Mouse (Mus musculus): Measurements from ENCODE around the gene Pcf11.

Pcf11 gene

DNA sequence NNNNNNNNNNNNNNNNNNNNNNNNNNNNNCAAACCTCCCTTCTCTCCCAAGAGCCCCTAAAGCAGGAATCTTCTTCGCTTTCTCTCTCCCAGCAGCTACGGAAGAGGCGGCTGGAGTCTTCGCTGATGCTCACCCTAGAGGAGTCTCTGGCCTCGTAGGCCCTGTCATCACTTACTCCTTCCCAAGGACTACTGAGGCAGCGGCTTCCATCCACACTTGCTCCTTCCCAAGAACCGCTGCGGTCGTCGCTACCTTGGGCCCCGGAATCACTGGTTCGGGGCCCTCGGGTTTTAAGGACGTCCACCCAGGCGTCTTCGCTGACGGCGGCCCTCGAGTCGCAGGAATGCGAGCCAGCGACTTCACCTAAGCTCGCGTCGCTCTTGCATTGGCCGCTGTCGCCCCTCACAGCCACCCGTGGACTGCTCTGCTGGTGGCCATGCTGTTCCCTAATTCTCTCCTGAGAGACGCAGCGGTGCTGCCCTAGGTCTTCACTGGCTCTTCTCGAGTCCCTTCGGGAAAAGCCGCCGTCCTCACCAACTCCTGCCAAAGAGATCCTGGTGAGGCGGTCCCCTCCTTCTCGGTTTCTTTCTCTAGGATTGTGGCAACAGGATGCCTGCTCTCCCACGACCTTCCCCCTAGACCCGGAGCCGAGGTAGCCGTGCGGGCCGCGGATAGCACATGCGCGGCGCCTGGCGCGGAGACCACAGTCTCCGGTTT lies 33.3 kb downstream of the Pcf11 start:
- DNase-seq = no peak

DNA sequence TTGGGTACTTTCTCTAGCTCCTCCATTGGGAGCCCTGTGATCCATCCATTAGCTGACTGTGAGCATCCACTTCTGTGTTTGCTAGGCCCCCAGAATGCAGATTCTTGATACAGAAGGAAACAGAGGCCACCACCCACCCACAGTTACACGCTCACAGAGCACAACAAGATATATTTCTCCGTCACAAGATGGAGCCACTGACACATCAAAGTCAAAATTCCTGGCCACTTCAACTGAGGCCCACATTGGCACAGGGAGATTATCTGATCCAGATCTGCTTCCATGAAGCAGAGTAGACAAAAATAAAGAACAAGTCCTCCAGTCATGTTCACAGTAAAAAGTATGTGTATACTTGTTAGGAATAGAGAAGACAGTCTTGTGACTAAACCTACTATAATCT lies 39.6 kb downstream of the Pcf11 start:
- peak; percentile 45 to 56 for DNase-seq

DNA sequence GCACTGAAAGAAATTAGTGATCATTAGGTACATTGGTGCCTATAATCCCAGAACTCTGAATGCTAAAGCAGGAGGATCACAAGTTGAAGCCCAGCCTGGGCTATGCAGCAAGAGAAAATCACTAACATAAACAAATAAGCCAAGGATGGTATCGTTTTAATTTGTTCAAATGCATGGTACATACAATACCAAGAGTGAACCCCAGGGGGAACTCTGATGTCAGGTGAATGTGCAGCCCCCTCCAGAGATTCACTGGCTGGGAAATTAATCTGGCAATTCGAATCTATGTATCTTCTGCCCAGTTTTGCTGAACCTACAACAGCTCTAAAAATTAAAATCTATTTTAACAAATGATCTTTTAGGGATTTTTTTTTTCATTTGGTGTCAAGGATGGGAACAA lies 45.2 kb downstream of the Pcf11 start:
- peak in 1 of 2 experiments; percentile 9 for DNase-seq

DNA sequence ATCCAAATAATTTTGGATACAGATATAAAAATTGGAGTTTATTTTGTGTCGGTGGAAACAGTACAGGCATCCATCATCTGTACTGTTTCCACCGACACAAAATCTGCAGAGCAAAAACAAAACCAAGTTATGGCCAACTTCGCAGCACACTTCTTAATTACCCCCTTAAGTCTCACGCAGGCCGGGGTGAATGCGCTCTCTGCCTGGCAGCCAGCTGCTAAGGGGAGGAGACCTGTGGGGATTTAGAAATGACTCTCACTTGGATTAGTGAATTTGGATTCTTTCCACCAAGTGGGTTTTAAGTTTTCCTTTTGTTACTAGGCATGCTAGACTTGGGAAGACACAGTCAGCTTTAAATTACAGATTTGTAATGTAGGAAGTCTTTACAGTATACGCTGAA lies 58.9 kb downstream of the Pcf11 start:
- no peak for DNase-seq

DNA sequence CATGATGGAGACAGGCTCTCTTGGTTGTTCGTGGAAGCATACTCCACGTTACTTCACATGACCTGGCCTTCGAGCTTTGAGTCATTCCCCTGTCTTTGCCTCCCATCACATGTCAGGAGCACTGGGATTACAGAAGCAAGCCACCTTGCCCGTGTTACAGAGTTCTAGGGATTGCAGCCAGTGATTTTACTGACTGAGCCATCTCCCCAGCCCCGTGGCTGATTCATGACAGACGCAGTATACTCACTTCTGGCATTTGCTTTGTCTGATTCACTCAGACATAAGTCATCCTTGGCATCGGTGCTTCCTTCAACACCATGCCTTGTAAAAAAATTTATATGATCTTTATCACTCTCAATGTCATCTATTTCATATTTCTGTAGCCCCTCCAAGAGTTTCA lies 64.8 kb downstream of the Pcf11 start:
- no peak for DNase-seq

Data from cerebellum, postnatal 14 days (tissue).